Mouse (Mus musculus) lung, embryonic 16.5 days (tissue): ENCODE measurements around the gene Lhx4. TPM values are rescaled to one million over a fixed set of nuclear protein-coding genes. Genes with fewer than 3 reads are reported as not detected.

Experiments used
- ATAC-seq: fragments of 200-750 bp; cut with Nextera tagmentation; 2 replicates; pipeline ENCODE4 v1.8.0; 2017; ENCODE audit warnings: low read depth, mild to moderate bottlenecking, moderate library complexity
- H3K27ac ChIP-seq: fragments of 300-500 bp; sonication (generic); 2 replicates; pipeline ENCODE4 v1.5.1; 2014; ENCODE audit warnings: mild to moderate bottlenecking, control low read depth, low read length
- H3K27me3 ChIP-seq: fragments of 300-500 bp; sonication (generic); 2 replicates; pipeline ENCODE4 v1.6.1; 2014; ENCODE audit warnings: low read depth, low read length, mixed read lengths; ENCODE audit not compliant: control insufficient read depth, insufficient read depth
- H3K36me3 ChIP-seq: fragments of 300-500 bp; sonication (generic); 2 replicates; pipeline ENCODE4 v1.6.1; 2014; ENCODE audit warnings: low read length; ENCODE audit not compliant: control insufficient read depth, insufficient read depth
- H3K4me1 ChIP-seq: fragments of 300-500 bp; sonication (generic); replicated peaks from 2 replicates; pipeline ENCODE4 v1.6.1; 2014; ENCODE audit warnings: low read length, mixed read lengths; ENCODE audit not compliant: control insufficient read depth, insufficient read depth
- H3K4me2 ChIP-seq: fragments of 300-500 bp; sonication (generic); 2 replicates; pipeline ENCODE4 v1.6.1; 2014; ENCODE audit warnings: low read depth, low read length, control low read depth
- H3K4me3 ChIP-seq: fragments of 300-500 bp; sonication (generic); 2 replicates; pipeline ENCODE4 v1.5.1; 2014; ENCODE audit warnings: mild to moderate bottlenecking, low read length, control low read depth
- H3K9ac ChIP-seq: fragments of 300-500 bp; sonication (generic); 2 replicates; pipeline ENCODE4 v1.6.1; 2014; ENCODE audit warnings: low read length, control low read depth
- H3K9me3 ChIP-seq: fragments of 300-500 bp; sonication (generic); 2 replicates; pipeline ENCODE4 v1.6.1; 2016; ENCODE audit warnings: low read length; ENCODE audit not compliant: control insufficient read depth
- WGBS: fragments of 180-500 bp; shearing (Covaris S2); extraction: QIAGEN DNeasy Blood & Tissue Kit; methylation state at CpG from one replicate; pipeline ENCODE4 v1.1.7; 2014; 5-methylcytosine and 5-hydroxymethylcytosine counted together
- polyA plus RNA-seq: library from polyadenylated mRNA; unstranded; fragments of >200 nt; fragmentation: Nextera tagmentation; extraction: Ambion mirVana; gene quantifications from 2 replicates; pipeline ENCODE4 v1.2.1, GENCODE M21; 2015

Gene Lhx4
- polyA plus RNA-seq, 1 experiment from 2014 or later = not detected

DNA sequence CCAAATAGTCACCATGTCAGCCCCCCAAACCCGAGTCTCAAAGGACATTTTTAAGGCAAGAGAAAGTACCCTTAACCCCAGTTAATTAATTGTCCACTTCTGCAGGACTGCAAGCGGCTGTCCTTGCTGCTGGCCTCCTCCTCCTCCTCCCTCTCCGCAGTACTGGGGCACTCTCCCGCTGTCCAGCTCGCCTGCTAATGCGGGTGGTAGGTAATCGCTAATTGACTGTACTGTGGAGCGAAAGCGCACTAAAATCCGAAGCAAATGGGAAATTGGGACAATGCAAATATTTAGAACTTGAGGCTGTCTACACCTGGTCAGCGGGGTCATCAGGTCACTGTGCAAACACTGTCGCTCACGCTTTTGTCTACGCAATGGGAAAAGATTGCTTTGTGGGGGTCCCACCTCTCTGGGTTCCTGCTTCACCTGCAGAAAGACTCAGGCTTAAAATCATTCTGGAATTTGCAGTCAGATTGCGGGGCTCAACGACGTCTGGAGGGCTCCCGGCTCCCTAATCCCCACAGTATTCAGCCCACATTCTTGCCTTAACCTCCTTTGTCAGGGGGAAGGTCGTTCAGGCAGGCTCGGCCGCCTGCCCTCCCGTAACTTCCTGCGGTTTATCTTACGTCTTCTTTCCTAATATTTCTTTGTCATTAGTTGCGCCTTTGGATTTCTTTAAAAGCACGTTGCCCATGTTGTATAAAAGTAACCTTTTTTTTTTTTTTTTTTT lies 15.2 kb downstream of the Lhx4 start:
- Histone ChIP-seq H3K27ac (no peak overlapping the region), H3K9ac (no peak overlapping the region), H3K4me1 (peaks cover 8% of the 10 kb centered on the region), H3K4me2 (no peak overlapping the region), H3K4me3 (no peak overlapping the region), H3K9me3 (no peaks in the 10 kb centered on the region), H3K36me3 (no peaks in the 10 kb centered on the region), H3K27me3 (peaks cover 89% of the 10 kb centered on the region)
- WGBS = under 1% methylated on average over 26 of the region's 26 CpGs
- no peak for ATAC-seq

DNA sequence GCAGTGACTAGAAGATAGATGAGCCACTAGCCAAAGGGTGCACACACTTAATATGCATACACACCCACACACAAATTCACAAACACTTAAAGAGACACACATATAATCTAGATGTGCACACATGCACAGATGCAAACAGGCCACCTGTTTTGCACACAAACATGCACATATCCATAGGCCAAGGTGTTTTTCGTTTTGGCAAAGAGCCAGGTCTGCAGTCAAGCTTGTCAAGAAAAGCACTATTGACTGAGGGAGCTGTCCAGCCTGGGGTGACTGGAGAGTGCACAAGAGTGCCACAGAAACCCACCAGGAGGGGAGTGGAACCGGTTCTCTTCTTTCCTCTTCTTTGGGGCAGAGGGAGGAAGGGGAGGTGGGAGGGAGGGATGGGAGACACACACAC lies 20.3 kb downstream of the Lhx4 start:
- Histone ChIP-seq H3K4me3 (no peak overlapping the region), H3K9me3 (no peaks in the 10 kb centered on the region), H3K27ac (no peak overlapping the region), H3K4me1 (no peaks in the 10 kb centered on the region), H3K9ac (no peak overlapping the region), H3K27me3 (peaks cover 76% of the 10 kb centered on the region), H3K4me2 (no peak overlapping the region), H3K36me3 (no peaks in the 10 kb centered on the region)
- WGBS = 0% methylated on average over 2 of the region's 2 CpGs
- no peak for ATAC-seq

GRCm38 (mm10) chr1:155729113-155729795 lies 22.2 kb downstream of the Lhx4 start:
- no peak overlapping the region for H3K9ac ChIP-seq
- H3K27me3 ChIP-seq = peaks cover 59% of the 10 kb centered on the region
- no peak for ATAC-seq
- no peak overlapping the region for H3K4me2 ChIP-seq
- 2% methylated on average over 23 of the region's 23 CpGs for WGBS
- no peak overlapping the region for H3K4me3 ChIP-seq
- no peaks in the 10 kb centered on the region for H3K9me3 ChIP-seq
- no peak overlapping the region for H3K27ac ChIP-seq
- no peaks in the 10 kb centered on the region for H3K36me3 ChIP-seq
- H3K4me1 ChIP-seq = no peaks in the 10 kb centered on the region

DNA sequence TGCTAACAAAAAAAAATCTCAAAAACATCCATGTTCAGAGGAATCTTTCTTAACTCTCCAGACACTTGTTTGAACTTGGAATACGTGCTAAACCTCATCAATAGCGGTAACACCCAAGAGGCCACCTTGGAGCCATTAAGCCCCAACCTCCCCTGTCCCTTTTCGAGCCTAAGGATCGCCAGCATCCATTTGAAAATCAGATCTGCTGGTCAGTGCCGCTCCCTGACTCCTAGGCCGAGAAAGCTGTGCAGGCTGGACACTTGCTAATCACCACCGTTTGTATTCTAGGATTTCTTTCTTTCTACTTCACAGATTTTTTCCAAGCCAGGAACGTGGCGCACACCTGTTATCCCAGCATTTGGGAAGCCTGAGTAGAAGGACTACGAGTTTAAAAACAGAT lies 23.7 kb downstream of the Lhx4 start:
- Histone ChIP-seq H3K36me3 (no peaks in the 10 kb centered on the region), H3K4me2 (no peak overlapping the region), H3K4me1 (no peaks in the 10 kb centered on the region), H3K27ac (no peak overlapping the region), H3K4me3 (no peak overlapping the region), H3K9ac (no peak overlapping the region), H3K27me3 (peaks cover 53% of the 10 kb centered on the region), H3K9me3 (no peaks in the 10 kb centered on the region)
- WGBS = 29% methylated on average over 10 of the region's 10 CpGs
- ATAC-seq = no peak

DNA sequence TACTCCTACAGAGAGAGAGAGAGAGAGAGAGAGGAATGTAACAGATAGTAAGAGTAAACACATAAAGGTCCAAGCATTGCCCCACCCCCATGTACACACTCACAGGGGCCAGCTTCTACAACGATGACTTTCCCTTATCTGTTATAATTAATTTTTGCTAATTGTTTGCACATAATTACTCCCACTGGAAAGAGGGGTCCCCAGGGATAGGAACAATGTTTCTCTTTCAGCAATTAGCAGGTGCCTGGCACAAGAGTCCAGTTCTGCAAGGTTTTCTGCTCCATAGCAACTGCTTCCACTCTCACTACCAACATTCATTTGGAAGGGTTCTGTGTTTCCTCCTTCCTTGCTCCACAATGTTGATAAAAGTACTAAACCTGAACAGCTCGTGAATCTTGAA lies 25.6 kb downstream of the Lhx4 start:
- H3K27me3 ChIP-seq = peaks cover 37% of the 10 kb centered on the region
- no peaks in the 10 kb centered on the region for H3K36me3 ChIP-seq
- H3K4me3 ChIP-seq = no peak overlapping the region
- no peaks in the 10 kb centered on the region for H3K4me1 ChIP-seq
- no peak overlapping the region for H3K4me2 ChIP-seq
- no peak overlapping the region for H3K9ac ChIP-seq
- WGBS = 47% methylated on average over 2 of the region's 2 CpGs
- no peak overlapping the region for H3K27ac ChIP-seq
- H3K9me3 ChIP-seq = no peaks in the 10 kb centered on the region
- ATAC-seq = no peak

GRCm38 (mm10) chr1:155724301-155724700 lies 27.2 kb downstream of the Lhx4 start:
- WGBS = 66% methylated on average over 3 of the region's 3 CpGs
- Histone ChIP-seq H3K27me3 (peaks cover 23% of the 10 kb centered on the region), H3K4me1 (no peaks in the 10 kb centered on the region), H3K4me2 (no peak overlapping the region), H3K36me3 (no peaks in the 10 kb centered on the region), H3K27ac (no peak overlapping the region), H3K9me3 (no peaks in the 10 kb centered on the region), H3K9ac (no peak overlapping the region), H3K4me3 (no peak overlapping the region)
- ATAC-seq = no peak

GRCm38 (mm10) chr1:155722185-155722584 lies 29.3 kb downstream of the Lhx4 start:
- peaks cover 4% of the 10 kb centered on the region; the same call in 1 of the 2 replicates for H3K27me3 ChIP-seq
- under 1% methylated on average over 13 of the region's 13 CpGs for WGBS
- no peaks in the 10 kb centered on the region for H3K9me3 ChIP-seq
- H3K4me1 ChIP-seq = no peaks in the 10 kb centered on the region
- no peaks in the 10 kb centered on the region for H3K36me3 ChIP-seq
- peak overlapping the region; percentile 23; the same call in 1 of the 2 replicates for H3K4me2 ChIP-seq
- ATAC-seq = peak; percentile 60
- H3K4me3 ChIP-seq = no peak overlapping the region
- no peak overlapping the region for H3K9ac ChIP-seq
- H3K27ac ChIP-seq = no peak overlapping the region

DNA sequence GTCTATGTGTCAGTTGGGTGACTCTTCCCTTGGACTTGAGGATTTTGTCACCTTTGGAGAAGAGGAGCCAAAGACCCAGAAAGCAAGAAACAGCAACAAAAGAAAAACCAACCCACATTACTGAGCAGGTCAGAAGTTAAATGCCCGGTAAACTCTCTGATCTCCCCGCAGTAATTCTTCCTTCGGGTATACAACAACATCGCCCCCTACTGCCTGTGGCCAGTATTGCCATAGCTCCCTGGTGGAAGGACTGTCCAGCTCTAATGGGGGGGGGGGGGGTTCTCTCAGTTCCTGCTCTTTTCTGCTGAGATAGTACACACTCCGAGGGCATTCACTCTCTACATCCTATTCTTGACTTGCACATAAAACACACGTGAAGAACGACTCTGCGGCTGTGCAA lies 30.0 kb downstream of the Lhx4 start:
- Histone ChIP-seq H3K9me3 (no peaks in the 10 kb centered on the region), H3K27me3 (peaks cover 2% of the 10 kb centered on the region; the same call in 1 of the 2 replicates), H3K4me1 (no peaks in the 10 kb centered on the region), H3K9ac (no peak overlapping the region), H3K27ac (no peak overlapping the region), H3K4me3 (no peak overlapping the region), H3K36me3 (no peaks in the 10 kb centered on the region), H3K4me2 (no peak overlapping the region)
- 41% methylated on average over 8 of the region's 8 CpGs for WGBS
- no peak for ATAC-seq

DNA sequence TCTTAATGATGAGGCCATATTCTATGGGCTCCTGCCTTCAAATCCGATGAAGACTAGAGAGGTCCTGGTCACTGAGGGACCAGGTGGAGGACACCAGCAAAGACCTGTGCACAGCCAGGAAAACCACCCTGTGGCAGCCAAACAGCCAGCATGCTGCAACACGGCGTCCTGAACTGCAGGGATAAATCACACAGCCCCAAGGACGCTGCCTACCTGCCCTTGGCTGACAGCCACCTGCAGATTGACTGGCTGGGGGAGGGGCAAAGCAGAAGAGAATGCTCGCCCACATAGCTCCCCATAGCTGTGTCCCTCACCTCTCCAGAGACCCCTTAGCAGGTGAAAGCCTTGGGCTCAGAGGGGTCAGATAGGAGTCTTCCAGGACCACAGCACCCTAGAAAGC lies 31.5 kb downstream of the Lhx4 start:
- no peaks in the 10 kb centered on the region for H3K4me1 ChIP-seq
- WGBS = 43% methylated on average over 5 of the region's 5 CpGs
- H3K27me3 ChIP-seq = peaks cover 2% of the 10 kb centered on the region; the same call in 1 of the 2 replicates
- ATAC-seq = no peak
- no peaks in the 10 kb centered on the region for H3K36me3 ChIP-seq
- H3K9ac ChIP-seq = no peak overlapping the region
- no peaks in the 10 kb centered on the region for H3K9me3 ChIP-seq
- H3K4me3 ChIP-seq = no peak overlapping the region
- H3K27ac ChIP-seq = no peak overlapping the region
- H3K4me2 ChIP-seq = no peak overlapping the region
